Mouse (Mus musculus) cerebellum, adult 11 months (tissue): ENCODE measurements at regions not wholly inside any gene's neighbourhood (a gene's known extent, or its start where the extent isn't known, plus 50 kb on each side); places are given as distances from the start of the nearest gene placed in this dataset.
A peak's percentile ranks its signal among the peaks of the same experiment; 100 is the strongest.
"Not testable (repeated sequence)": the region's sequence is repeated elsewhere in the genome, so short reads cannot be mapped to it uniquely, and the experiment has no call there.

Source experiments
- DNase-seq: peaks from one replicate; pipeline ENCODE4 v3.0.0; 2022

GRCm38 (mm10) chr14:120758200-120758830 is 152.7 kb upstream of the Ipo5 start:
- no peak for DNase-seq

DNA sequence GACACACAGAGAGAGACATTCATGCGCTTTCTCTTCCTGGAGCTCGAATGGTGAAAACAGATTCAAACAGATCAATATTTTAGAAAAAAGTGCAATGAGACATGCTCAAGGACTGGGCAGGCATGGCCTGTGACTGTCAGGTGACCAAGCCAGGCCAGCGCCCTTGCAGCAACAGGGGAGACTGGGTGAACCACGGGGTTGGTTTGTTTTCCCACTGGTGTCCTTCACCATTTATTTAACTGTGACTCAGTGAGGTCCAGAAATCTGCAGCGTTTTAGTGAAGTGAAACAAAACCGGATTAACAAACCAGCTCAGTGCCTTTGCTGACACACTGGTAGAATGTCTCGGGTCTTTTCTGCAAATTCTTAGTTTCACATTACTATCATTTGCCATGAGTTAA is 148.9 kb upstream of the Ipo5 start:
- no peak for DNase-seq

- no peak for DNase-seq
Observed at GRCm38 (mm10) chr14:120762733-120763132, 148.3 kb upstream of the Ipo5 start.

- no peak for DNase-seq
Observed at GRCm38 (mm10) chr14:120763796-120764195, 147.2 kb upstream of the Ipo5 start.

- DNase-seq: no peak
Observed at GRCm38 (mm10) chr14:120764386-120764785, 146.6 kb upstream of the Ipo5 start.

- no peak for DNase-seq
Observed at GRCm38 (mm10) chr14:120766451-120766850, 144.6 kb upstream of the Ipo5 start.

- DNase-seq: no peak
Observed at GRCm38 (mm10) chr14:120770579-120770978, 140.4 kb upstream of the Ipo5 start.

DNA sequence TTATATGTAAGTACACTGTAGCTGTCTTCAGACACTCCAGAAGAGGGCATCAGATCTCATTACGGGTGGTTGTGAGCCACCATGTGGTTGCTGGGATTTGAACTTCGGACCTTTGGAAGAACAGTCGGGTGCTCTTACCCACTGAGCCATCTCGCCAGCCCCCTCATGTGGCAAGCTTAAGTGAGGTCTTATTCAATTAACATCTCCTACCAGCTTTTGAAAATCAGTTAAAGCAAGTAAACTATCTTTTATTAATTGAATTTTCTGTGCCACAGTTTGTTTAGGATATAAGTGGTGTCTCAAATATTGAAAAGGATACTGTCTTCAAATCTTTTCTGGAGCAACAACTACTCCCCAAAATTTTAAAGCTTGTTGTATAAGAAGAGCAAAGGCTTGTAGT is 138.0 kb upstream of the Ipo5 start:
- not testable (repeated sequence) for DNase-seq

GRCm38 (mm10) chr14:120791828-120792554 is 119.0 kb upstream of the Ipo5 start:
- DNase-seq: no peak

DNA sequence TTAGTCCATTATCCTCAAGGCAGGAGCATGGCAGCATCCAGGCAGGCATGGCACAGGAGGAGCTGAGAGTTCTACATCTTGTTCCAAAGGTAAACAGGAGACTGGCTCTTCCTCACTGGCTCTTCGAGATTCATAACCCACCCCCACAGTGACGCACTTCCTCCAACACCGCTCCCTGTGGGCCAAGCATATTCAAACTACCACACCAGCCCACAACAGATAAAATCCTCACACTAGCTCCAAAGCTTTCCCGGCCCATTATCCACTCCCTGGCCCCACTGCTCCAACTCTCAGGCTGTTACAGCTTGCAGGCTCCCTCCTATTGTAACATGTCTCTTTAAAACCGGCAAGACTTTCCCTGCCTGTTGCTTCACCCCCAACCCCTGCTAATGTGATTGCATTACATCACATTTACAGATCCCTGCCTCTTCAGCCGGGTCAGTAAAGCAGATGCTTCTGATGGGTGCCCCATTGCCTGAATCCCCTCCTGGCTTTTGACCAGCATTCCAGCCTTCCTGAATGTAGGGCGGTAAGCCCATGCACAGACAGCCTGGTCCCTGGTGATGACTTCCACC is 113.0 kb upstream of the Ipo5 start:
- no peak for DNase-seq

- DNase-seq: no peak
Observed at GRCm38 (mm10) chr14:120803191-120803590, 107.8 kb upstream of the Ipo5 start.

- DNase-seq: peak; percentile 5
Observed at GRCm38 (mm10) chr14:120803739-120804138, 107.3 kb upstream of the Ipo5 start.

DNA sequence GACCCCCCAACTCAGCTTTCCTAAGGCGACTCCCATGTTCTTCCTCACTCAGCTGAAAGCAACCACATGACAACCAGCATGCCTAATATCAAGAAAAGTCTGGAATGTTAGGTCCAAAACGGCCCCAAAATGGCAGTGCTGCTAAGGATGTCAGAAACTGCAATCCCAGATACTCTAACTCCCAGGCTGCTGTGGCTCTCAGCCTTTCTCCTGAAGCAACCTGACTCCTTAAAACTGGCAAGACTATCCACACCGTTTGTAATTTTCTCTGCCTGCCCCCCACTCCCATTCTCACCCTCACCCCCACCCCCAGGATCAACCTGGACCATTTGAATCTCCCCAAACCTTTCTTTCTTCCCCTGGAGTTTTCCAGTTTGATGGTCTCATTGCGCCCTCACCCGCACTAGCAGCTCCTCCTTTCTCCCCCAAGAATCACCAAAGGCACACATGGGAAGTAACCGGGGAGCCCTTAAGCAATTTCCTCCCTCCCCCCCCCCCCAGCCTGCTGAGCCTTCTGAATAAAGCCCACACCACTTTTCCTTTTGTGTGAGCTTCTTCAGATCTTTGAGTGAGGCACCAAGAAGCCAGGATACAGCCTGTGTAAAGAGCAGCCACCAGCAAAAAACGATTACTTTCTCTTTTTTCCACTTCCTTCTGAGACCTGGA is 106.7 kb upstream of the Ipo5 start:
- no peak for DNase-seq

DNA sequence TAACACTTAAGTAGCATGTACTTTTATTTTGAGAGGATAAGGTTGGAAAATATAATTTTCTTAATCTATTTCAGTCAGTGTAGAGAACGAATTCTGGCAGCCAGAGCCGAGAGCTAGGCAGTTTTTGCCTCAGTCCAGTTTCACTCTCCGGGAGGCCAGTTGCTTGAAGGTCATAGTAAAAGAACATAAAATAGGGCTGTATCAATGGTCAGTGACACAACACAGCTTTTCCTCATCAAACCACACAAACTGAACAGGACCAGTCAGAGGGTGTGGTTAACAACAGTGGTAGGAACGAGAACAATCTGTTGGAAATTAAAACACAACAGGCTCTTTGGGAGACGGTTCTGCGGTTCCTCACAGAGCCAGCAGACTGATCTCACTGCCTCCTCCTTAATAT is 105.9 kb upstream of the Ipo5 start:
- no peak for DNase-seq

- not testable (repeated sequence) for DNase-seq
Observed at GRCm38 (mm10) chr14:120805816-120806552, 105.0 kb upstream of the Ipo5 start.

- no peak for DNase-seq
Observed at GRCm38 (mm10) chr14:120806553-120806893, 104.5 kb upstream of the Ipo5 start.

GRCm38 (mm10) chr14:120809321-120809720 is 101.7 kb upstream of the Ipo5 start:
- no peak for DNase-seq

- DNase-seq: no peak
Observed at GRCm38 (mm10) chr14:120813938-120814337, 97.1 kb upstream of the Ipo5 start.

GRCm38 (mm10) chr14:120815126-120815525 is 95.9 kb upstream of the Ipo5 start:
- not testable (repeated sequence) for DNase-seq

DNA sequence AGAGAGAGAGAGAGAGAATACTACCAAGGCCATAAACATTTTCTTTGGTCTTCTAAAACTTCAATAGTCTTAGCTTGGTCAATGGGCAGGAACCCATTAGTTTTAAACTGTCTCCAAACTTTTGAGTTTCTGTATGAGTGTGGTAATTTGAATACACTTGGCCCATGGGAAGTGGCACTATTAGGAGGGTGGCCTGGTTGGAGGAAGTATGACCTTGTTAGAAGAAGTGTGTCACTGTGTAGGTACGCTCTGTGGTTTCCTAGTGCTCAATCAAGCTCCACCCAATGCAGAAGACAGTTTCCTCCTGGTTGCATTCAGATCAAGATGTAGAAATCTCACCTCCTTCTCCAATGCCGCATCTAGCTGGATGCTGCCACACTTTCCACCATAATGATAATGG is 94.5 kb upstream of the Ipo5 start:
- no peak for DNase-seq

GRCm38 (mm10) chr14:120826187-120826586 is 84.8 kb upstream of the Ipo5 start:
- DNase-seq: no peak

- not testable (repeated sequence) for DNase-seq
Observed at GRCm38 (mm10) chr14:120830389-120830835, 80.6 kb upstream of the Ipo5 start.

DNA sequence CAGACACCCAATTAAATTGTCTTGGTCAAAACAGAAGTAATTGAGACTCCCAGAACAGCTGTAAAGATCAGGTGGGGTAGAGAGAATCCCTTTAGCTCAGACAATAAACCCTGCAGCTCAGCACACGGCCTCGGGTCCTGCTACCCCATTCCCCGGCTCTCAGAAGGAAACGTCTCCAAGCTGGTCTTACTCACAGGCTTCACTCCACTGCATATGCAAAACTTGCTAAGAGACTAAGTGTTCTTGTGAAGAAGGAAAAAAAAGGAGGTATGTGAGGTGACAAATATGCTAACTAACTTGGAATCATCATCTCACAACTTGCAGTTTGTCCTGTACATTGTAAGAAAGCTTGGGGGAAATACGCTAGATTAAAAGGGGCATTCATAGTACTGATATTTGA is 79.6 kb upstream of the Ipo5 start:
- DNase-seq: no peak
